Mouse (Mus musculus) adrenal gland, adult 18-20 months (tissue): ENCODE data around the gene Dpf1. TPM values are rescaled to one million over a fixed set of nuclear protein-coding genes. Genes with fewer than 3 reads are reported as not detected.
A peak's percentile ranks its signal among the peaks of the same experiment; 100 is the strongest.

Experiments
- DNase-seq, 2 experiments: peaks; one replicate each; pipeline ENCODE4 v3.0.0; 2021 to 2022; ENCODE audit warnings: low spot score in 2 of 2
- total RNA-seq, 2 experiments: library from RNA; stranded (reverse); gene quantifications; 1 replicate in 1 of 2; 2 replicates in 1 of 2; pipeline ENCODE4 v1.2.3; 2021

The Dpf1 gene
- total RNA-seq, 2 experiments from 2014 or later, result 1.8 to 4.5 TPM

GRCm38 (mm10) chr7:29338351-29338919 is 34.7 kb downstream of the Dpf1 start:
- DNase-seq, result no peak

DNA sequence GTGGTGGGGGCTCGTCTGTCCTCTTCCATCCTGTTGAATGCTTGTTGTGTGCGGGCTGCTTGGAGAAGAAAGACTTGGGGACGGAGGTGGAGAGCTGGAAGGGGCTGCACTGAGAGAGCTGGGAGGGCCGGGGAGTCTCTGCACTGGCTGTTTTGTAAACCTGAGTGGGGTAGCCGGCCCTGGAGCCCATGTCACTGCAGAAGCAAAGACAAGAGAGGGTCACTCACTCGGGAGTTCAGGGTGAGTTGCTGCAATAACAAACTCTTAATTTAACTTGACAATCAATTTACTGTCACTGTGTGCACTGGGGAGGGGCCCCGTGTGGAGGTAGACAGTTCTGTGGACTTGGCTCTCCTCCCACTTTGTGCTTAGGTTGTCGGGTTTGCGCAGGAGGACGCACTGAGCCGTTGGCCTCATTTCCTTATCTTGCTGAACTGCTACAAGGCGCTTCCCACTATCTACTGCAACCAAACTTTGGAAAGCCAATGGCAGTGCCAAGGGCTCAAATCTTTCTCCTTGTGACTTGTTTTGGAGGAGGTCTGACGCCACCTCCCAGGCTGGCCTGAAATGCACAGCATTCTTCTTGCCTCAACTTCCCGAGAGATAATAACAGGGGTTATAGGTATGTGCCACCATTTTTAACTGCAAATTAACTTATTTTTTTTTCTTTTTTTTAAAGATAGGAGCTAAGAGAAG is 35.4 kb downstream of the Dpf1 start:
- no peak for DNase-seq

- DNase-seq, result no peak
These were observed 36.5 kb downstream of the Dpf1 start for GRCm38 (mm10) chr7:29340247-29340646.

GRCm38 (mm10) chr7:29340838-29341237 is 37.1 kb downstream of the Dpf1 start:
- no peak for DNase-seq

- no peak for DNase-seq
These were observed 38.0 kb downstream of the Dpf1 start for GRCm38 (mm10) chr7:29341722-29342121.

GRCm38 (mm10) chr7:29342489-29343092 is 38.8 kb downstream of the Dpf1 start:
- no peak for DNase-seq

DNA sequence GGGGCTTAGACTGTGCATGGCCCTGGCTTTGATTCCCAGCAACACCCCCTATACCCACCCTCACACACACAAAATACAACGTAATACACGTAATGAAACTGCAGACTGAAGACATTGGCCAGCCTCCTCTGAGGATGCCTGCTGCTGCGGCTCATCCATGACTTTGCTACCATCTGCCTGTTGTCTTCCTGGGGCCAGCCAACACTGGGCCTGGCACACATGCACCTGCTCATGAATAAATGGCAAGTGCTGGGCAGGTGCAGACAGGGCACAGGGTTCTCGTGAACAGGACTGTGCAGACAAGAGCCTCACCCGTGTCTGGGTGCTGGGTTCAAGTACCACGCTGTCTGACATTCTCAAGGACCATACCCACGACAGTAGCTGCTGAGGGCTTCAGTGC is 40.0 kb downstream of the Dpf1 start:
- DNase-seq, result no peak

DNA sequence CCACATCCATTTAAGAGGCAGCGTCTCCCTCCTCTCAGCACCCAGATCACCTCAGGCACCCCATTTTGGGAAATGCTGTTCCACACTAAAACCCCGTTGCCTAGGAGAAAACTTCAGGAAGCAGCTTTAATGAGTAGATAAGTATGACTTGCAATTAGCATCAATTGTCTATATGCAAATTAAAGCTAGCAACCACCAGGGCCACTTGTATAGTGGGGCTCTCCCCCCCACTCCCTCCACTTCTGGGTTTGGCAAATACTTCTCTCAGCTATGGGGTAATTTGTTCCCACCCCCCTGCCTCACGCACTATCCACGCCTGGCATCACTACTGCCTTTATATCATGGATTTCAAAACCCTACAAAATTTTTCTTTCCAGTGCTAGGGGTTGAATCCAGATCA is 41.8 kb downstream of the Dpf1 start:
- DNase-seq, result no peak

DNA sequence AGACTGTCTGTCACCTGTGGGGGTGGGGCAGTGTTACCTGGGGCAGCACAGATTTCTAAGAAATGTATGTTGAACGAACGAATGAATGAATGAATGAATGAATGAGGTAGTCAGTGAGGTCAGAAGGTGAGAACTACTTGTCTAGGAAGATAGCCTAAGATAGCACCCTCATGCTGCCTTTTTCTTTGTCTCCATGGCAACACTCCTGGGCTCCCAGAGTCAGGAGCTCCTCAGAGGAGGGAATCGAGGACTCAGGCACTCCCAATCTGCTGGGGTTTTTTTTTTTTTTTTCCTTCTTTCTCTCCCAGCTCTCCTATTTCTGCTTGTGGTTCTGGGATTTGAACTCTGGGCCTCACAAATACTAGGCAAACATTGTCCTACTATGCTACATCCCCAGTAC is 42.5 kb downstream of the Dpf1 start:
- DNase-seq, result no peak

GRCm38 (mm10) chr7:29350489-29350888 is 46.7 kb downstream of the Dpf1 start:
- no peak for DNase-seq

DNA sequence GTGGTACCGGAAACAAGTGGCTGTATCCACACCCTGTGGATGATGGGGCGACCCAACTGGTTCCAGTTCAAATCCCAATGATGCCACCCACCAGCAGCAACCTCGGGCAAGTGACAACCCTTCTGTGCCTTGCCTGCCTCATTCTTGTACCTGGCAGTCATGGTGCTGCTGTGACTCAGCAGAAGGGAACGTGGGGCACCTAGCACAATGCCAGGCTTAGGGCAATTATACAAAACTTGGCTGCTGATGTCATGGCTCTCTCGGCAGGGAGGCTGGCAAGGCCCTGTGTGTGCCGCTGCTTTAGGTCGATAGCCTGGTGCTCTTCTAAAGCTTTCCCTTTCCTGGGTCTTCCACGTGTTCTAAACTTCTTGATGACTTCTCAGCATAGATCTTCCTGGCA is 48.5 kb downstream of the Dpf1 start:
- DNase-seq, result no peak

DNA sequence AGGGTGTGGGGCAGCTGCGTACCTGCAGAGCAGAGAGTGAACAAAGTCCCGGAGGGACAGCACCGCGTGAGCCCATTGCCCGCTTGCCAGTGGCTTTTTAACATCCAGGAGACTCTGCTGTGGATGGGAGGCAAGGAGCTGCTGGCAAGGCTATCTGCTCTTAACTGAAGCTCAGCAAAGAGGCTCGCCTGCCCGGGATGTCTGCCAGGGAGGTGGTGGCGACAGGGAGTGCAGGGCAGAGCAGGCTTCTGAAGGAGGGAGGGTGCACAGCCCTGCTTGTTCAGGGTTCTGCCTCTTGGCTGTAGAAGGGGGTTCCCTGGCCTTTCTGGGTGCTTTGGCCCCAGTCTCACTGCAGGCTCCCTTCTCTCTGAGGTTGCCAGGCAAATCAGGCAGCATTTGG is 50.4 kb downstream of the Dpf1 start:
- peak in 1 of 2 experiments; percentile 36 for DNase-seq

GRCm38 (mm10) chr7:29355406-29355805 is 51.7 kb downstream of the Dpf1 start:
- DNase-seq, result no peak

- no peak for DNase-seq
These were observed 57.7 kb downstream of the Dpf1 start for GRCm38 (mm10) chr7:29361497-29361896.

DNA sequence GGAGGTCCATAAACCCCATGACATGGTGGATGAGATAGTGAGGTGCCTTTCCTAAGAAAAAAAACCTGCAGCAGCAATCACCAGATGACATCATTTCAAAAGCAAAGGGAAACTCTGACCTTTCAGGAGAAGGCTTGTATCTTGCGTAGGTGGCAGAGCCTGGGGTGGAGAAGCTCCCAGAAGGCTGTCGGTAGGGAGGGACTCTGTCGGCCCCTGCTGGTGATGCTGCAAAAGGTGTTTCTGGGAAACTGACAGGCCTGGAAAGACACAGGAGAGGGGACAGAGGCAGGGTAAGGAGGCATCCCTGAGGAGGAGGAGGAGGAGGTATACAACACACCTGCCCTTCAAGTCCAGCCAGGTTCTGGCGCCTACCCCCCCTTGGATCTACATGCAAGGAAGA is 60.3 kb downstream of the Dpf1 start:
- peak; percentile 59 to 66 for DNase-seq

- DNase-seq, result no peak
These were observed 63.6 kb downstream of the Dpf1 start for GRCm38 (mm10) chr7:29367166-29368003.

Other genes starting within 250 kb of the Dpf1 start
- gene Ryr1, start 178.8 kb upstream of the Dpf1 start, total RNA-seq, result 1 to 10 TPM in 1 of 2 experiments, under 1 TPM in 1; 0.23 to 1.0 TPM
- 1 to 10 TPM; 1.4 to 1.9 TPM for gene Rasgrp4, start 169.1 kb upstream of the Dpf1 start, total RNA-seq
- 1 to 10 TPM; 9.1 to 9.8 TPM for gene Fam98c, start 147.7 kb upstream of the Dpf1 start, total RNA-seq
- under 1 TPM; 0.64 to 0.83 TPM for gene Ggn, start 133.7 kb upstream of the Dpf1 start, total RNA-seq
- 1 to 10 TPM; 5.3 to 7.0 TPM for gene Spred3, start 133.5 kb upstream of the Dpf1 start, total RNA-seq
- gene Psmd8, start 123.2 kb upstream of the Dpf1 start, total RNA-seq, result 100 to 1,000 TPM; 180 to 223 TPM
- under 1 TPM; 0.66 to 0.90 TPM for gene Catsperg1, start 89.9 kb upstream of the Dpf1 start, total RNA-seq
- 1 to 10 TPM; 1.7 to 2.6 TPM for gene Kcnk6, start 71.4 kb upstream of the Dpf1 start, total RNA-seq
- 10 to 100 TPM; 45.5 to 64.9 TPM for gene Yif1b, start 65.6 kb upstream of the Dpf1 start, total RNA-seq
- gene 2200002D01Rik, start 55.5 kb upstream of the Dpf1 start, total RNA-seq, result 1 to 10 TPM; 1.8 to 2.8 TPM
- 10 to 100 TPM; 48.4 to 83.8 TPM for gene Spint2, start 22.0 kb upstream of the Dpf1 start, total RNA-seq
- 1 to 10 TPM; 4.8 TPM for gene Ppp1r14a, start 14.6 kb upstream of the Dpf1 start, total RNA-seq
- gene Sipa1l3, start 214.7 kb downstream of the Dpf1 start, total RNA-seq, result 10 to 100 TPM; 23.5 to 42.5 TPM